In genomic region chr7:29155838-29156782, GRCm38 (mm10) we compare ENCODE assay signal across 8 mouse cellular contexts. TPM values are rescaled to one million over a fixed set of nuclear protein-coding genes. Genes with fewer than 3 reads are reported as not detected.
DNase-seq lines count a peak whose midpoint lies in the region; ATAC-seq and TF ChIP-seq lines count a peak whose summit lies in the region.

Fam98c (minus strand) TSS chr7:29156234.

- WGBS in heart, embryonic 10.5 days = 3% methylated on average over 68 of the region's 68 CpGs
- 3% methylated on average over 68 of the region's 68 CpGs for WGBS in kidney, embryonic 15.5 days

- H3K79me3 ChIP-seq in C2C12 (ENCODE audit: low read depth) = no peaks in the 10 kb centered on the region

- H3K36me3 ChIP-seq in C2C12 (ENCODE audit: control insufficient read depth, insufficient read depth) = no peaks in the 10 kb centered on the region
- H3K36me3 ChIP-seq in heart, embryonic 10.5 days = peaks cover 6% of the 10 kb centered on the region; the same call in 1 of the 2 replicates
- H3K36me3 ChIP-seq in kidney, embryonic 15.5 days = peaks cover 11% of the 10 kb centered on the region

- peak within 1 kb of the TSS; percentile 92 for H3K27ac ChIP-seq in heart, embryonic 10.5 days
- H3K27ac ChIP-seq in kidney, embryonic 15.5 days = peak within 1 kb of the TSS; percentile 94

- peak; percentile 77 for ATAC-seq in erythroblast, adult 5-6 weeks (replicated peaks; ENCODE audit: low FRiP score, poor library complexity, severe bottlenecking)
- peak; percentile 72 for ATAC-seq in kidney, embryonic 15.5 days (replicated peaks; ENCODE audit: low FRiP score)
- ATAC-seq in monocyte, adult 5-6 weeks (replicated peaks; ENCODE audit: insufficient number of reproducible peaks, low FRiP score, low TSS enrichment, poor library complexity, severe bottlenecking) = peak; percentile 86

- H3K4me2 ChIP-seq in kidney, embryonic 15.5 days = peak within 1 kb of the TSS; percentile 99

- peaks cover 8% of the 10 kb centered on the region for H3K4me1 ChIP-seq in heart, embryonic 10.5 days
- H3K4me1 ChIP-seq in kidney, embryonic 15.5 days = peaks cover 15% of the 10 kb centered on the region

- TF ChIP-seq CTCF in C2C12 (IDR thresholded peaks at IDR 0.05; ENCODE audit: control insufficient read depth, insufficient read depth, insufficient read length) = no peak

- H3K9ac ChIP-seq in kidney, embryonic 15.5 days = peak within 1 kb of the TSS; percentile 78

- no peaks in the 10 kb centered on the region for H3K79me2 ChIP-seq in C2C12 (ENCODE audit: control insufficient read depth, insufficient read depth)

- H3K4me3 ChIP-seq in C2C12 (ENCODE audit: insufficient read depth, poor library complexity, severe bottlenecking) = peak within 1 kb of the TSS; percentile 41
- H3K4me3 ChIP-seq in heart, embryonic 10.5 days = peak within 1 kb of the TSS; percentile 96
- peak within 1 kb of the TSS; percentile 94 for H3K4me3 ChIP-seq in kidney, embryonic 15.5 days (replicated peaks)

- H3ac ChIP-seq in C2C12 (ENCODE audit: control insufficient read depth, insufficient read length, low read depth) = peak within 1 kb of the TSS; percentile 64

- H3K9me3 ChIP-seq in heart, embryonic 10.5 days = peaks cover 5% of the 10 kb centered on the region; the same call in 1 of the 2 replicates
- 0 out of 2 replicates have a peak, but pooled peaks cover 4% of the 10 kb centered on the region for H3K9me3 ChIP-seq in kidney, embryonic 15.5 days (replicated peaks)

- H3K27me3 ChIP-seq in C2C12 (ENCODE audit: control insufficient read depth, insufficient read depth, insufficient read length) = no peaks in the 10 kb centered on the region
- H3K27me3 ChIP-seq in heart, embryonic 10.5 days (ENCODE audit: insufficient read depth, poor library complexity, severe bottlenecking) = peaks cover 56% of the 10 kb centered on the region
- peaks cover 30% of the 10 kb centered on the region for H3K27me3 ChIP-seq in kidney, embryonic 15.5 days

- peak; percentile 97 for DNase-seq in brain, adult 2 months (ENCODE audit: low read depth, low spot score)
- peak; percentile 93 for DNase-seq in heart, embryonic 10.5 days (ENCODE audit: low spot score)
- peak; percentile 86 for DNase-seq in liver
- peak; percentile 71 to 87 for DNase-seq in spleen, postnatal 4 days (ENCODE audit: low spot score in 2 of 2)

TF ChIP-seq in C2C12, 6 proteins besides CTCF, POLR2A, EP300 and RAD21:
- no peak for TF ChIP-seq MYOD1 (IDR thresholded peaks at IDR 0.05; ENCODE audit: control insufficient read depth, insufficient read length, low read depth)
- no peak for TF ChIP-seq CEBPB (IDR thresholded peaks at IDR 0.05; ENCODE audit: low read depth)
- TF ChIP-seq USF1 (IDR thresholded peaks at IDR 0.05; ENCODE audit: low read depth) = no peak
- no peak for TF ChIP-seq MYOG (IDR thresholded peaks at IDR 0.05; ENCODE audit: control insufficient read depth, extremely low read depth, insufficient read length)
- no peak for TF ChIP-seq FOSL1 (IDR thresholded peaks at IDR 0.05; ENCODE audit: insufficient read depth, low read length, poor library complexity, severe bottlenecking)
- no peak for TF ChIP-seq MAX (IDR thresholded peaks at IDR 0.05)

RNA-seq across cellular contexts. Expression of gene Fam98c, which starts in this region (rescaled TPM):
- 7.7 TPM for polyA plus RNA-seq in C2C12 (2012; fragmentation: generic; extraction: Trizol)
- total RNA-seq in erythroblast, adult 5-6 weeks (2015; ENCODE audit: low replicate concordance) = 2.1 and 4.6 TPM in 2 replicates
- 1.5 and 2.7 TPM in 2 replicates for total RNA-seq in erythroblast, adult 5-6 weeks (2017; ENCODE audit: low replicate concordance)
- 13.3 and 14.6 TPM in 2 replicates for polyA plus RNA-seq in heart, embryonic 10.5 days (2016; fragmentation: Nextera tagmentation; extraction: Ambion mirVana)
- polyA plus RNA-seq in kidney, embryonic 15.5 days (2015; fragmentation: Nextera tagmentation; extraction: Ambion mirVana) = 19.4 and 21.4 TPM in 2 replicates
- 28.7 to 32.4 TPM (median 29.1 TPM) in 3 replicates for total RNA-seq in monocyte, adult 5-6 weeks (2017)

Comparison
In these comparisons a context has a peak if more than half of its experiments do, and no peak if none do; other contexts are left out.
1. Peak in every context shown above with its lines: DNase-seq, ATAC-seq, H3K4me3 ChIP-seq and H3K27ac ChIP-seq.
2. H3K4me3 ChIP-seq: peak in every context shown above with its lines; median percentile 96 in heart, embryonic 10.5 days; 94 in kidney, embryonic 15.5 days; 41 in C2C12.